Mouse (Mus musculus): ENCODE measurements around the gene Cfi. TPM values are rescaled to one million over a fixed set of nuclear protein-coding genes. Genes with fewer than 3 reads are reported as not detected.

Cfi gene
- polyA plus RNA-seq, 1 experiment = 0.14 TPM

DNA sequence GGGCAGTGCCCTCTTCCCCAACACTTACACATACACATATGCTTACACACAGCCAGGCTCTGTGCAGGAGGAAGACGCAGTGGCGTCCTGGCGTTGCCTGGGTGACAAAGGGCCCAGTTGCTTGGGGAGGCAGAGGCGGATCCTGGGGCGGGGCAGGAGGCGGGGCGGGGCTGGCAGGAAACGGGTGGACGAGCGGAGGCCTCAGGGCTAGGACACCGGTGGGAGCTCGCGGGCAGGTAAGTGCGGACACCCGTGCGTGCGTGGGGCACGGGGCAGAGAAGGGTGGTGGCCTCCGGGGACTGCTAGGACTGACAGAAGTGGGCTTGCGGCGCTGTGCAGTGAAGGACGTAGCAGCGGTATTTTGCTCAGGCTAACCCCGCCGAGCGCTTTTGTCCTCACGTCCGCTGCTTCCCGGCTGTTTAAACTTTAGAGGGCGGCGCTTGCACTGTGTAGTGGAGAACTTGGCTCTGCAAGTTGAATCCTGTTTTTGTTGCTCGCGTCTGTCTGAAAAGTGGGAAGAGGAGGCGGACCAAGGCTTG, 65.7 kb downstream of the Cfi start, which contains the start of gene Casp6:
TSS of gene Casp6 (plus strand) at position 155 of the 539 bp plus-strand sequence.
- Histone ChIP-seq H3K4me3 (ENCODE audit: control insufficient read depth, low read depth, low read length) (peak within 1 kb of the TSS; percentile 95), H3K36me3 (ENCODE audit: control insufficient read depth, insufficient read depth, low read length) (no peaks in the 10 kb centered on the region), H3K27me3 (ENCODE audit: control insufficient read depth, insufficient read depth, low read length) (no peaks in the 10 kb centered on the region), H3K27ac (ENCODE audit: control insufficient read depth, insufficient read depth, low read depth, low read length) (peak within 1 kb of the TSS; percentile 75), H3K4me1 (ENCODE audit: control insufficient read depth, insufficient read depth, low read length) (peaks cover 10% of the 10 kb centered on the region)
- no peak; the same call in 1 of the 2 replicates for TF ChIP-seq POLR2A (IDR thresholded peaks at IDR 0.05; ENCODE audit: control insufficient read depth, low read depth, low read length)
- TF ChIP-seq CTCF (IDR thresholded peaks at IDR 0.05; ENCODE audit: control insufficient read depth, insufficient read depth, insufficient replicate concordance, low read depth, low read length) = no peak

DNA sequence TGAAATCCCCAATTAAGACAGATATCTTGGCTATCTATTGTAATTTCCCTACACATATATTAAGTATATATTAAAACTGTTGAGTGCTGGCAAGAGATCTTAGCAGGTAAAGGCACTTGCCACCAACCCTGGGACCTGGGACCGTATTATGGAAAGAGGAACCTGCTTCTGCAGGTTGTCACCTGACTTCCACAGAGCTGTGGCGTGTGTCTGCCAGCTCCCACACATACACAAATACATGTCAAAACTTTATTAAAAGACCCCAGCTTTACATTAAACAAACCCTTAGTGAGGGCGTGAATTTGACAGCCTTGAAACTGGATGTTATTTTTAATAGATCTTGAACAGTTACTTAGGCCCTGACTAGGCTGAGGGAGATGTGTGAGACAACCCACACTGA, 67.7 kb downstream of the Cfi start:
- H3K36me3 ChIP-seq (ENCODE audit: control insufficient read depth, insufficient read depth, low read length) = no peaks in the 10 kb centered on the region
- H3K27ac ChIP-seq (ENCODE audit: control insufficient read depth, insufficient read depth, low read depth, low read length) = no peak overlapping the region
- no peak overlapping the region for H3K4me3 ChIP-seq (ENCODE audit: control insufficient read depth, low read depth, low read length)
- no peaks in the 10 kb centered on the region for H3K27me3 ChIP-seq (ENCODE audit: control insufficient read depth, insufficient read depth, low read length)
- TF ChIP-seq CTCF (IDR thresholded peaks at IDR 0.05; ENCODE audit: control insufficient read depth, insufficient read depth, insufficient replicate concordance, low read depth, low read length) (no peak), POLR2A (IDR thresholded peaks at IDR 0.05; ENCODE audit: control insufficient read depth, low read depth, low read length) (no peak)
- H3K4me1 ChIP-seq (ENCODE audit: control insufficient read depth, insufficient read depth, low read length) = peaks cover 10% of the 10 kb centered on the region

DNA sequence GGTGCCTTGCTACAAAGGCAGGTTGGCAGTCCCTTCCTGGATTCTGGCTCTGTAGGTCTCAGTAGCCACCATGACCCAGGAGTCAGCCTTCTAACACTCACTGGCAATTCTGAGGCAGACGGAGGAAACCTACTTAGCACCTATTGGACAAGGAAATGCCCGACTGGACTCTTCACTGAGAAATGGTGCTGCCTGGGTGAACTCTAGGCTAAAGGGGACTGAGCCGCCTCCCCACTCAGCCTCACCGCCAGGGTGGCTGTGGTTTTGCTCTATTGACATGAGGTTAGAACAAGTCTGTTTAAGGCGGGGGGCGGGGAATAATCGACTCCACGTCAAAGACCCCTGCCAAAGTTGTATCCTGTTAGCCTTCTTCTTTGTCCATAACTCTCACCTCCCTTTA, 68.2 kb downstream of the Cfi start:
- no peak for TF ChIP-seq POLR2A (IDR thresholded peaks at IDR 0.05; ENCODE audit: control insufficient read depth, low read depth, low read length)
- TF ChIP-seq CTCF (IDR thresholded peaks at IDR 0.05; ENCODE audit: control insufficient read depth, insufficient read depth, insufficient replicate concordance, low read depth, low read length) = no peak
- no peaks in the 10 kb centered on the region for H3K36me3 ChIP-seq (ENCODE audit: control insufficient read depth, insufficient read depth, low read length)
- H3K4me3 ChIP-seq (ENCODE audit: control insufficient read depth, low read depth, low read length) = no peak overlapping the region
- no peaks in the 10 kb centered on the region for H3K27me3 ChIP-seq (ENCODE audit: control insufficient read depth, insufficient read depth, low read length)
- H3K27ac ChIP-seq (ENCODE audit: control insufficient read depth, insufficient read depth, low read depth, low read length) = no peak overlapping the region
- peaks cover 10% of the 10 kb centered on the region for H3K4me1 ChIP-seq (ENCODE audit: control insufficient read depth, insufficient read depth, low read length)

DNA sequence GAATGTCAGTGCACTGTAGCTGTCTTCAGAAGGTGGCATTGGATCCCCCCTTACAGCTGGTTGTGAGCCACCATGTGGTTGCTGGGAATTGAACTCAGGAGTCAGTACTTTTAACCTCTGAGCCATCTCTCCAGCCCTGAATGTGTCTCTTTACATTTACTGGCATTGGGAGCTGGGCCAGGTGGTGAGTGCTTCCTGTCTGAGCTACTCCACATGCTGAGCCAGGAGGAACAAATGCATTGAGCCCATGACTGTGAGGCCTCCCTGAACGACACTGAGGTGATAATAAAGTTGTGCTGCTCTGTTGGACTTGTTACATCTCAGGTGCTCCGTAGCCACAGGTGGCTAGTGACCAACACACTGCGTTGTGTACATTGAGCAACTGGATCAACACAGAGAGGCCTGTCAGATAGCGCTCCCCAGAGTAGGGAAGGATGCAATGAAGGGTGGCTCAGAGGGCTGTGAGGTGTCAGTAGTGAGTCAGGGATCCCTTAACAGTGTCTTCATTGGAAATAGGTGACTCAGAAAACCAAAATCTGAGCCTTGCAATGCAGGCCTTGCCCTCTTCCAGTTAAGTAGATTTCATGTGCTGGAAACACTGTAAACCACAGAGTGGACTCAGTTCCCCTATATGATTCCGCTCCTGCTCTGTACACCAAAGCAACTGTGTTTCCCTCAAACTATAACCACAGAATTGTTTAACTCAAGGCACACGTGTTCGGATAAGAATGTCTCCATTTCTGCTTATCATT, 68.9 kb downstream of the Cfi start:
- peaks cover 10% of the 10 kb centered on the region for H3K4me1 ChIP-seq (ENCODE audit: control insufficient read depth, insufficient read depth, low read length)
- TF ChIP-seq CTCF (IDR thresholded peaks at IDR 0.05; ENCODE audit: control insufficient read depth, insufficient read depth, insufficient replicate concordance, low read depth, low read length) (no peak), POLR2A (IDR thresholded peaks at IDR 0.05; ENCODE audit: control insufficient read depth, low read depth, low read length) (no peak)
- no peak overlapping the region for H3K4me3 ChIP-seq (ENCODE audit: control insufficient read depth, low read depth, low read length)
- no peaks in the 10 kb centered on the region for H3K36me3 ChIP-seq (ENCODE audit: control insufficient read depth, insufficient read depth, low read length)
- no peaks in the 10 kb centered on the region for H3K27me3 ChIP-seq (ENCODE audit: control insufficient read depth, insufficient read depth, low read length)
- no peak overlapping the region for H3K27ac ChIP-seq (ENCODE audit: control insufficient read depth, insufficient read depth, low read depth, low read length)

DNA sequence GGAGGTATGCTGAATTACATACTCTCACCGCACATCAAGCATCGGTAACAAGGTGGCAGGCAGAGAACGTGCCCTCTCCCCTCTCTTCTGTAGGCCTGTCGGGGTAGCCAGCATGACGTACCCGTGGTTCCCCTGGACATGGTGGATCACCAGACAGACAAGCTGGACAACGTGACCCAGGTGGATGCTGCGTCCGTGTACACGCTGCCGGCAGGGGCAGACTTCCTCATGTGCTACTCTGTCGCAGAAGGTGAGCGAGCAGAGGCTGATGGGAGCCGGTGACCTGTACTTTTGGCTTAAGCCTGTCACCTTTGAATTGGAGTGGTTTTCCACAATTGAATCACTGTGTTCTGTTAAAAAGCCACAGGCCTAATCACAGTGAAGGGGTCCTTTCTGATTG, 76.3 kb downstream of the Cfi start:
- Histone ChIP-seq H3K27ac (ENCODE audit: control insufficient read depth, insufficient read depth, low read depth, low read length) (no peak overlapping the region), H3K27me3 (ENCODE audit: control insufficient read depth, insufficient read depth, low read length) (no peaks in the 10 kb centered on the region), H3K4me3 (ENCODE audit: control insufficient read depth, low read depth, low read length) (no peak overlapping the region), H3K4me1 (ENCODE audit: control insufficient read depth, insufficient read depth, low read length) (no peaks in the 10 kb centered on the region), H3K36me3 (ENCODE audit: control insufficient read depth, insufficient read depth, low read length) (no peaks in the 10 kb centered on the region)
- TF ChIP-seq POLR2A (IDR thresholded peaks at IDR 0.05; ENCODE audit: control insufficient read depth, low read depth, low read length) = no peak
- TF ChIP-seq CTCF (IDR thresholded peaks at IDR 0.05; ENCODE audit: control insufficient read depth, insufficient read depth, insufficient replicate concordance, low read depth, low read length) = no peak

DNA sequence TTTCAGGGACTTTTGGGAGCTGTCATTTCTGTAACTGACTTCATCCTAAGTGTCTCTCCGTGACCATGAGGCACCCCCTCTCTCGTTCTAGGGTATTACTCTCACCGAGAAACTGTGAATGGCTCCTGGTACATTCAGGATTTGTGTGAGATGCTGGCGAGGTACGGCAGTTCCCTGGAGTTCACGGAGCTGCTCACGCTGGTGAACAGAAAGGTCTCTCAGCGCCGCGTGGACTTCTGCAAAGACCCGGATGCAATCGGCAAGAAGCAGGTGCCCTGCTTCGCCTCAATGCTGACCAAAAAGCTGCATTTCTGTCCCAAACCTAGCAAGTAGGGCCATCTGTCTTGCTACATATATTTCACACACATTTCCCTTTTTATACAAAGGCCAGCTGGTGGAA, 77.6 kb downstream of the Cfi start:
- no peaks in the 10 kb centered on the region for H3K36me3 ChIP-seq (ENCODE audit: control insufficient read depth, insufficient read depth, low read length)
- H3K4me1 ChIP-seq (ENCODE audit: control insufficient read depth, insufficient read depth, low read length) = no peaks in the 10 kb centered on the region
- no peak overlapping the region for H3K4me3 ChIP-seq (ENCODE audit: control insufficient read depth, low read depth, low read length)
- no peak overlapping the region for H3K27ac ChIP-seq (ENCODE audit: control insufficient read depth, insufficient read depth, low read depth, low read length)
- no peaks in the 10 kb centered on the region for H3K27me3 ChIP-seq (ENCODE audit: control insufficient read depth, insufficient read depth, low read length)
- no peak for TF ChIP-seq POLR2A (IDR thresholded peaks at IDR 0.05; ENCODE audit: control insufficient read depth, low read depth, low read length)

DNA sequence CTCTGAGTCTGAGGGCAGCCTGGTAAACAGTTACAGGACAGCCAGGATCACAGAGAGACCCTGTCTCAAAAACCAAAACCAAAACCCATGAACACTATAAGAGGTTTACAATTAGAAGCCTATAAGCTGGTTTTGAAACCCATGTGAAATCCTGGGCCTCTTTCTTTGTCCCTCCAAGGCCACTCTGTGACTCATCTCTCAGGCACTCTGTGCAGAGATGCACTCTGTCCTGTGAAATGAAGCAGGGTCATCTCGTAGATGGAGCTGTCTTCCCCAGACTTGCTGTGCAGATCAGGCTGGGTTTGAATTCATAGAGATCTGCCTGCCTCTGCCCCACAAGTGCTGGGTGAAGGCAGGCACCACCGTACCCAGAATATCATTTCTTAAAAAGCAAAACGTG, 81.7 kb downstream of the Cfi start:
- no peaks in the 10 kb centered on the region for H3K4me1 ChIP-seq (ENCODE audit: control insufficient read depth, insufficient read depth, low read length)
- TF ChIP-seq CTCF (IDR thresholded peaks at IDR 0.05; ENCODE audit: control insufficient read depth, insufficient read depth, insufficient replicate concordance, low read depth, low read length) = no peak
- no peak for TF ChIP-seq POLR2A (IDR thresholded peaks at IDR 0.05; ENCODE audit: control insufficient read depth, low read depth, low read length)
- no peak overlapping the region for H3K27ac ChIP-seq (ENCODE audit: control insufficient read depth, insufficient read depth, low read depth, low read length)
- H3K27me3 ChIP-seq (ENCODE audit: control insufficient read depth, insufficient read depth, low read length) = no peaks in the 10 kb centered on the region
- no peaks in the 10 kb centered on the region for H3K36me3 ChIP-seq (ENCODE audit: control insufficient read depth, insufficient read depth, low read length)
- no peak overlapping the region for H3K4me3 ChIP-seq (ENCODE audit: control insufficient read depth, low read depth, low read length)
